Mouse (Mus musculus): ENCODE data around the gene Sub1. TPM values are rescaled to one million over a fixed set of nuclear protein-coding genes. Genes with fewer than 3 reads are reported as not detected.

Sub1 gene
- polyA plus RNA-seq, 1 experiment from 2014 or later: 637 TPM

DNA sequence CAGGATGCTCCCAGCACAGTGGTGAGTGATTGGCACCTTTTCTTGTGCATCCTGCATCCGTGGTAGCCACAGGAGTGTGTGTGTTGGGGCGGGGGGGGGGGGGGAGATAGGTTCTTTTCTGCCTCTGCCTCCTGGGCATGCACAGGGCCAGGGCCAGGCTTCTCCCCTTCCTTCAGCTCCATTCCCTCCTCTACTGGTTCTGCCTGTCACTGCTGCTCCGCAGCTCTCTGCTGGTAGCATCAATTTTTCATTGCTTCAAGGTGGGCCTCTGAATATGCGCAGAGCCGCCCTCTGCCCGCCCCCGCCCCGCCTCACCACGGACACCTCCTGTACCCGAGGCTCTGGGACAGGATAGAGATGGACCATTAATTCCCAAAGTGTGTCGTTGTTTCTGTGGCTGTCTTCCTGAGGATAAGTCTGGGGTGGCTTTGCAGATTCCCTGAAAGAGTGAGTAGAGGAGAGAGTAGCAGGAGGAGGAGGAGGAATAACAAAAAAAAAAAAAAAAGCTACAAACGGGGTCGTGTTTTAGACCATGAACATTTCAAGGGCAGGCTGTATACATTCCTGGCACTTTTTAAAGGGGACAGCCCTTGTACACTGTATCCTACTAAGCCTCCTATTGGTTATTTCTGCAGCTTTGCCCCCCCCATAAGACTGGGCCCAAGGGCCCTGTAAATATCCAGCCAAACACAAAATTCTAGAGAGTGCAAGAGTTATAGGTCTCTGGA, 21.1 kb upstream of the Sub1 start:
- Histone ChIP-seq H3K4me2 (ENCODE audit: low read depth, low read length) (no peak overlapping the region), H3K27ac (ENCODE audit: low read length) (no peak overlapping the region), H3K36me3 (ENCODE audit: control insufficient read depth, insufficient read depth, low read length) (no peaks in the 10 kb centered on the region), H3K4me3 (replicated peaks; ENCODE audit: low read length) (no peak overlapping the region), H3K4me1 (ENCODE audit: control insufficient read depth, insufficient read depth, low read length) (no peaks in the 10 kb centered on the region), H3K9me3 (replicated peaks; ENCODE audit: control insufficient read depth, low read length) (no peaks in the 10 kb centered on the region), H3K27me3 (ENCODE audit: control insufficient read depth, insufficient read depth, low read length) (no peaks in the 10 kb centered on the region), H3K9ac (ENCODE audit: low read length) (no peak overlapping the region)
- WGBS: 32% methylated on average over 13 of the region's 13 CpGs
- ATAC-seq (ENCODE audit: insufficient read depth, low FRiP score): no peak

DNA sequence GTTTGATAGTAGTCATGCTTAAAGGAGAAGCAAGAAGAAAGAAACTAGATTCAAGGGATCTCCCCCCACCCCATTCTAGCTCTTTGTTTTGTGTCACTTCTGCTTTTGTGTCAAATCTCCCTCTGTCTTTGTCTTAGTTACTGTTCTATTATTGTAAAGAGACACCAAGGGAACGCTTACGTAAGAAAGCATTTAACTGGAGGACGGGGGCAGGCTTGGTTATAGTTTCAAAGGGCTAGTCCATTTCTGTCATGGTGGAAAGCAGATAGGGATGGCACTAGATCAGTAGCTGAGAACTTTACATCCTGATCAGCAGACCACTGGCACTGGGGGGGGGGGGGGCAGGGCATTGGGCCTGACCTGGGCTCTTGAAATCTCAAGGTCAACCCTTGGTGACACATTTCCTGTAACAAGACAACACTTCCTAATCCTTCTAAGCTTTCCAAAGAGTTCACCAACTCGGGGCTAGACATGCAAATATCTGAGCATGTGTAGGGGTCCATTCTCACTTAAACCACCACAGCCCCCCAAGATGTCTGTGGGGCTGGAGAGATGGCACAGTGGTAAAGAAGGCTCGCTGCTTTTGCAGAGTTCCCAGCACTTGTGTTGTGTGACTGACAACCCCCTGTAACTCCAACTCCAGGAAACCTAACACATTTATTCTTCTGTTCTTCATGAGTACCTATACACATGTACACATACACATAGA, 17.6 kb upstream of the Sub1 start:
- H3K9ac ChIP-seq (ENCODE audit: low read length): no peak overlapping the region
- no peak for ATAC-seq (ENCODE audit: insufficient read depth, low FRiP score)
- H3K27me3 ChIP-seq (ENCODE audit: control insufficient read depth, insufficient read depth, low read length): no peaks in the 10 kb centered on the region
- H3K36me3 ChIP-seq (ENCODE audit: control insufficient read depth, insufficient read depth, low read length): no peaks in the 10 kb centered on the region
- no peak overlapping the region for H3K4me3 ChIP-seq (replicated peaks; ENCODE audit: low read length)
- no peak overlapping the region for H3K4me2 ChIP-seq (ENCODE audit: low read depth, low read length)
- no peak overlapping the region for H3K27ac ChIP-seq (ENCODE audit: low read length)
- WGBS: 74% methylated on average over 5 of the region's 5 CpGs
- H3K4me1 ChIP-seq (ENCODE audit: control insufficient read depth, insufficient read depth, low read length): no peaks in the 10 kb centered on the region
- no peaks in the 10 kb centered on the region for H3K9me3 ChIP-seq (replicated peaks; ENCODE audit: control insufficient read depth, low read length)

DNA sequence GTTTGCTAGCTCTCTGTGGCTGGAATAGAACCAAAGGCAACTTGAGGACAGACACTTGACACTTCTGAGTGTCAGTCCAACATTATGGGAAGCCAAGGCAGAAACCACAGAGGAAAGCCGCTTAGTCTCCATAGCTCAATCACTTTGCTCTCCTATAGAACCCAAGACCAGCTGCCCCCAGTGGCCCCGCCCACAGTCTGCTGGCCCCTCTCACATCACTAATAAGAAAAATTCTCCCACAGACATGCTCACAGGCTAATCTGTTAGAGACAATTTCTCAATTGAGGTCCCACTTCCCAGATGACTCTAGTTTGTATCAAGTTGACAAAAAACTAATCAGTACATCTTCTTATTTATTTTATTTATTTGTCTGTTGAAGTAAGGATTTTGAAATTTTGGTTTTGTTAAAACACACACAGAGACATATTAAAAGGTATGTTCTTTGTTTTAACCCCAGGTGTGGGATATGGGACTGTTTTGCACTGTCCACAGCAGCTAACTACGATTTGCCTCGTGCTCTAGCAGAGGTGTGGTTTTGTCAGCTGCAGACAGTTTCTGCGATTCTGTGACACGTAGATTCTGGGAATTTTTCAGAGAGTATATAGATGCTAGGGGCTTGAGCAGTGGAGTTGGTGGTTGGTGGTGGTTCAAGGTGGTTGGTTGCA, 16.9 kb upstream of the Sub1 start:
- H3K9me3 ChIP-seq (replicated peaks; ENCODE audit: control insufficient read depth, low read length): no peaks in the 10 kb centered on the region
- H3K9ac ChIP-seq (ENCODE audit: low read length): no peak overlapping the region
- WGBS: 72% methylated on average over 6 of the region's 6 CpGs
- H3K27me3 ChIP-seq (ENCODE audit: control insufficient read depth, insufficient read depth, low read length): no peaks in the 10 kb centered on the region
- H3K27ac ChIP-seq (ENCODE audit: low read length): no peak overlapping the region
- no peaks in the 10 kb centered on the region for H3K4me1 ChIP-seq (ENCODE audit: control insufficient read depth, insufficient read depth, low read length)
- ATAC-seq (ENCODE audit: insufficient read depth, low FRiP score): no peak
- H3K36me3 ChIP-seq (ENCODE audit: control insufficient read depth, insufficient read depth, low read length): no peaks in the 10 kb centered on the region
- no peak overlapping the region for H3K4me3 ChIP-seq (replicated peaks; ENCODE audit: low read length)
- no peak overlapping the region for H3K4me2 ChIP-seq (ENCODE audit: low read depth, low read length)

DNA sequence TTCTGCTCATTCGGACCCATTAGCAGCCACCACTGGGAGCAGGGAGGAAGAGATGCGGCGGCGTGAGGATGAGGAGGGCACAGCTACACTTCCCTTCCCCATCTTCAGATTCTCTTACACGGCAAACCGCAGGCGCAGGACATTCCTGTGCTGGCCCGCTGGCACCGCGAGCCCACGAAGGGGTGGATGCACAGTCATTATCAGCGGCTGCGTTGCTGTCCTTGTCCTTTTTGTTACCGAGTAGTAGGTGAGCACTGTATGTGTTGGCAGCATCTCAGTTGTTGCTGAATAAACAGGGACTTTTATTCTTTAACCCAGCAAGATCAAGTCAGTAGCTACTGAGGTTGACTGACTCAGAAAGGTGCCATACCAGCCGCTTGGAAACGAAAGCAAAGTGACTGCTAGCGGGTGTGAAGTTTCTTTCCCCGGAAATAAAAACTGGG, 13.8 kb upstream of the Sub1 start:
- Histone ChIP-seq H3K36me3 (ENCODE audit: control insufficient read depth, insufficient read depth, low read length) (no peaks in the 10 kb centered on the region), H3K9me3 (replicated peaks; ENCODE audit: control insufficient read depth, low read length) (no peaks in the 10 kb centered on the region), H3K9ac (ENCODE audit: low read length) (peak overlapping the region; percentile 4; the same call in 1 of the 2 replicates), H3K4me2 (ENCODE audit: low read depth, low read length) (peak overlapping the region; percentile 51), H3K4me3 (replicated peaks; ENCODE audit: low read length) (peak overlapping the region; percentile 36), H3K27ac (ENCODE audit: low read length) (no peak overlapping the region), H3K4me1 (ENCODE audit: control insufficient read depth, insufficient read depth, low read length) (no peaks in the 10 kb centered on the region), H3K27me3 (ENCODE audit: control insufficient read depth, insufficient read depth, low read length) (no peaks in the 10 kb centered on the region)
- ATAC-seq (ENCODE audit: insufficient read depth, low FRiP score): no peak
- 20% methylated on average over 18 of the region's 18 CpGs for WGBS

DNA sequence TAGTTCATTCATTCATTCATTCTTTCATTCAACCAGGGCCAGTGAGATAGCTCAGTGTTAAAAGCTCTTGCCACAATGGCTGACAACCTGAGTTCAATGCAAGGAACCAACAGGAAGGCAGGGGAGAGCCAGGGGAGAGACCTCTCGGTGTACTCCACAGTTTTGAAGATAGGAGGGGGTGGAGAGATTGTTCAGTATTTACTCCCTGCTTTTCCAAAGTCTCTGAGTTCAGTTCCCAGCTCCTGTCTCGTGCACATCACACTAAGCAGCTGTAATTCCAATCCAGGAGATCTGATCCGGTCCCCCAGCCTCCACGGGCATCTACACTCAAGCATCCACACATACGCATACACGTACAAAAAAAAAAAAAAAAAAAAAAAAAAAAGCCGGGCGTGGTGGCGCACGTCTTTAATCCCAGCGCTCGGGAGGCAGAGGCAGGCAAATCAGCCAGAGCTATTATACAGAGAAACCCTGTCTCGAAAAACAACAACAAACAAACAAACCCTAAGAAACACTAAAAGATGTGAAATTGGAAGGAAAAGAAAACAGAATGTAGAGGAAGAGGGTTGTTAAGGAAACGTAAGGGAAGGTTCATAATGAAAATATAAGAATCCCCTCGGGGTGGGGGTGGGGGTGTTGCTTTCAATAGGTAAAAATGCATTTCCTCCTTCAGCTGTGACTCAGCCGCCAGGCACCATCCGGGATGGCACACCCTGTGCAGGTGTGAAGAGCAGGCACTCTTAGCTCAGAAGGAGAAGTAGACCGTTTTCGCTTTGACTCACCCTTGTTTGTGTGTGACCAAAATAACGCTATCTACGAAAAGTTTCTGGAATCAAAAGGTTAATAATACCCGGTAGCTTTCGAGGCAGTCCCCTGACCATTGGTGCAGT, 13.2 kb upstream of the Sub1 start:
- no peak overlapping the region for H3K27ac ChIP-seq (ENCODE audit: low read length)
- no peaks in the 10 kb centered on the region for H3K9me3 ChIP-seq (replicated peaks; ENCODE audit: control insufficient read depth, low read length)
- peak overlapping the region; percentile 36 for H3K4me3 ChIP-seq (replicated peaks; ENCODE audit: low read length)
- no peaks in the 10 kb centered on the region for H3K27me3 ChIP-seq (ENCODE audit: control insufficient read depth, insufficient read depth, low read length)
- H3K9ac ChIP-seq (ENCODE audit: low read length): peak overlapping the region; percentile 4; the same call in 1 of the 2 replicates
- ATAC-seq (ENCODE audit: insufficient read depth, low FRiP score): no peak; the same call in 1 of the 2 replicates
- H3K4me1 ChIP-seq (ENCODE audit: control insufficient read depth, insufficient read depth, low read length): no peaks in the 10 kb centered on the region
- H3K36me3 ChIP-seq (ENCODE audit: control insufficient read depth, insufficient read depth, low read length): no peaks in the 10 kb centered on the region
- H3K4me2 ChIP-seq (ENCODE audit: low read depth, low read length): peak overlapping the region; percentile 51
- 51% methylated on average over 23 of the region's 23 CpGs for WGBS

DNA sequence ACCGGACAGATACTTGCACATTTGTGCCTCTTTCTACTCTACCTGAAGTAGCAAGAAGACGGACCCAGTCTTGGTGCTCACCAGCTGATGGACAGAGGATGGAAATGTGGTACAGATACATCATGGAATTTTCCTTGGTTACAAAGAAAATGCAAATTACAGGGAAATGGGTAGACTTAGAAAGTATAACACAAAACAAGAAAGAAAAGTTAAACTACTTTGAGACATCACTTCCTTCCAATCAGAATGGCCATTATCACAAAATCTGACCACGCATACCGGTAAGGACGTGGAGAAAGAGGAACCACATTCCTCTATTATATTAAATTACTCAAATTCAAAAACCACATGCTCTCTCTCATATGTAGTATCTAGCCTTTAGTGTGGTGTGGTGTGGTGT, 12.1 kb upstream of the Sub1 start:
- Histone ChIP-seq H3K27me3 (ENCODE audit: control insufficient read depth, insufficient read depth, low read length) (no peaks in the 10 kb centered on the region), H3K27ac (ENCODE audit: low read length) (no peak overlapping the region), H3K9ac (ENCODE audit: low read length) (no peak overlapping the region), H3K4me2 (ENCODE audit: low read depth, low read length) (no peak overlapping the region), H3K4me1 (ENCODE audit: control insufficient read depth, insufficient read depth, low read length) (no peaks in the 10 kb centered on the region), H3K9me3 (replicated peaks; ENCODE audit: control insufficient read depth, low read length) (no peaks in the 10 kb centered on the region), H3K4me3 (replicated peaks; ENCODE audit: low read length) (no peak overlapping the region), H3K36me3 (ENCODE audit: control insufficient read depth, insufficient read depth, low read length) (no peaks in the 10 kb centered on the region)
- WGBS: 89% methylated on average over 5 of the region's 5 CpGs
- no peak for ATAC-seq (ENCODE audit: insufficient read depth, low FRiP score)

DNA sequence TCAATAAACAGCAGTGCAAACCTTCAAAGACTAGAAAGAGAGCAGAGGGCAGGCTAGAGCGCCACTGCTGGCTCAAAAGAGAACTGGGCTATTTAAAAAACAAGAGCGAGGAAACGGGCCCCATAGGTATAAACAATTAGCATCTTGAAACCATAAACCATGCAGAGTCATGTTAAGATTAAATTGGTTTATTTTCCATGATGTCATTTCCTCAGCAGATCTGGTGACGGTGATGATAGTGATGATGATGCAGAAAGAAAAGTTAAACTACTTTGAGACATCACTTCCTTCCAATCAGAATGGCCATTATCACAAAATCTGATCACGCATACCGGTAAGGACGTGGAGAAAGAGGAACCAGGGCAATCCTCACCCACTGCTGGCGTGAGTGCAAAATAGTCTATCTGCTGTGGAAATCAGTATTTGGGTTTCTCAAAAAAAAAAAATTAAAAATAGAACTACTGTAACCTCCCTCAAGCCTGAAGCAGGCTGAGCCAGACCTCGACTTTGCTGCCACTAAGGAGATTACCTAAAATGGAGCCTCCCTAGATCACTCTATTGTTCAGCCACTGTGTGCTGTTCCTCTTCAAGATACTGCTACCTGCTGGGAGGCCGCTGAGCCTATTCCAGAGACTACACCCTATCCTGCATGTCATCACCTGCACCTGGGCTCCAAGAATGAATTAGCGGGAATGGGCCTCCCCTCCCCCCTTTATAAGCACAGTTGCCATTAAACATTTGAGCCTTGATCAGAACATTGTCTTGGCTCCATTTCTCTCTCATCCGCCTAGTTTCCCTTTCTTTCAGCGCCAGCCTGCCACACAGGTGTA, 11.4 kb upstream of the Sub1 start:
- Histone ChIP-seq H3K9ac (ENCODE audit: low read length) (no peak overlapping the region), H3K27ac (ENCODE audit: low read length) (no peak overlapping the region), H3K4me3 (replicated peaks; ENCODE audit: low read length) (no peak overlapping the region), H3K4me1 (ENCODE audit: control insufficient read depth, insufficient read depth, low read length) (no peaks in the 10 kb centered on the region), H3K27me3 (ENCODE audit: control insufficient read depth, insufficient read depth, low read length) (no peaks in the 10 kb centered on the region), H3K9me3 (replicated peaks; ENCODE audit: control insufficient read depth, low read length) (no peaks in the 10 kb centered on the region), H3K4me2 (ENCODE audit: low read depth, low read length) (no peak overlapping the region), H3K36me3 (ENCODE audit: control insufficient read depth, insufficient read depth, low read length) (no peaks in the 10 kb centered on the region)
- WGBS: 61% methylated on average over 13 of the region's 13 CpGs
- no peak for ATAC-seq (ENCODE audit: insufficient read depth, low FRiP score)

DNA sequence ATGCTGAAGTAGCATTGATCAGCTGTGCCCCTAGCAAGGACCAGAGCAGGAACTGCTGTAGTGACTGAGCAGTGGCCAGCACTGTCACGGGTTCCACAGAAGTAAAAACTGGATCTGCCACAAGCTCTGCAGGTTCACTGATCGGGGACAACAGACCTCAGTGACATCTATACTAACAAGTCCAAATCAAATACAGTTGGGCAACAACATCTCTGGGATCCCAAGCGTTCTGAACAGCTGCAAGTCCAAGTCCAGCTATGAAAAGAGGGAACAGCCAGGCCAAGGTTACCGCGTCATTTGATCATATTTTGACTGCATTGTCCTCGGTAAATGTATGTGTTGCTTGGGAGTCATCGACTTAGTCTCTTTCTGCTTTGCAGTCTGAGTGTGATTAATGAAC, 10.6 kb upstream of the Sub1 start:
- no peaks in the 10 kb centered on the region for H3K4me1 ChIP-seq (ENCODE audit: control insufficient read depth, insufficient read depth, low read length)
- no peak overlapping the region for H3K9ac ChIP-seq (ENCODE audit: low read length)
- no peaks in the 10 kb centered on the region for H3K9me3 ChIP-seq (replicated peaks; ENCODE audit: control insufficient read depth, low read length)
- H3K4me2 ChIP-seq (ENCODE audit: low read depth, low read length): no peak overlapping the region
- H3K27ac ChIP-seq (ENCODE audit: low read length): no peak overlapping the region
- no peaks in the 10 kb centered on the region for H3K27me3 ChIP-seq (ENCODE audit: control insufficient read depth, insufficient read depth, low read length)
- no peak overlapping the region for H3K4me3 ChIP-seq (replicated peaks; ENCODE audit: low read length)
- H3K36me3 ChIP-seq (ENCODE audit: control insufficient read depth, insufficient read depth, low read length): no peaks in the 10 kb centered on the region
- 81% methylated on average over 7 of the region's 7 CpGs for WGBS
- ATAC-seq (ENCODE audit: insufficient read depth, low FRiP score): no peak
